Mouse (Mus musculus) gastrocnemius, adult 8-10 months (tissue): ENCODE results near the gene 1110008P14Rik. TPM values are rescaled to one million over a fixed set of nuclear protein-coding genes. Genes with fewer than 3 reads are reported as not detected.
A peak's percentile ranks its signal among the peaks of the same experiment; 100 is the strongest.
"Not testable (repeated sequence)": the region's sequence is repeated elsewhere in the genome, so short reads cannot be mapped to it uniquely, and the experiment has no call there.

Experiments used
- DNase-seq, 2 experiments: peaks; one replicate each; pipeline ENCODE4 v3.0.0; 2022; ENCODE audit warnings: low spot score in 2 of 2
- total RNA-seq, 4 experiments: library from RNA; stranded (reverse); gene quantifications; 2 replicates each; pipeline ENCODE4 v1.2.4; 2022

The 1110008P14Rik gene
- total RNA-seq, 4 experiments from 2014 or later: 40.1 to 46.1 (median 42.3) TPM

GRCm38 (mm10) chr2:32364121-32364520 lies 17.6 kb downstream of the 1110008P14Rik start:
- no peak for DNase-seq

DNA sequence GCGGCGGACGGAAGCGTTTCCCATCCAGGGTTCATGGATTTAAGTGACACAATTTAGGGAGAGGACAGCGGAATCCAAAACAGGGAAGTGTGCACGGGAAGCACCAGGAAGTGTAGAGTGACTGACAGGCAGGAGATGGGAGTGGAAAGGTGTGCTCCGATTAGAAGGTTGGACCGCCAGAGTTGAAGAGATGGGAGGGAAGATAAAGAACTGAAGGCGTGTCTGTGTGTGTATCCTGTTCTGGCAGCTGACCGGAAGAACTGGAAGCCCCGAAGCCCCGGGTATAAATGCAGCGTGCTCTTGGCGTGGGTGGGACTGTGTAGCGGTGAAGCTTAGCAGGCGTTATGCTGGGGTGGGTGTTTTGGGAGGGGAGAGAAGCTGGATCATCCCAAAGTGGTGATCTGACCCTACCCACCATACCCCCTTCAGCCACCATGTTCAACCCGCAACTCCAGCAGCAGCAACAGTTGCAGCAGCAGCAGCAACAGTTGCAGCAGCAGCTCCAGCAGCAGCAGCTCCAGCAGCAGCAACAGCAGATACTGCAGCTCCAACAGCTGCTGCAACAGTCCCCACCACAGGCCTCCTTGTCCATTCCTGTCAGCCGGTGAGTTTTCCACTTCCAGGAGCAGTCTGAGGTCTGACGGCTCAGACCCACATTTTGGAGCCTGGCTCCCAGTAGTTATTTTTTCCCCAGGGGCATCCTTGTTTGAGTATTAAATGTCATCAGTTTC lies 18.2 kb downstream of the 1110008P14Rik start:
- DNase-seq: no peak

- peak; percentile 87 to 91 for DNase-seq
Measured at GRCm38 (mm10) chr2:32362817-32363340, 18.9 kb downstream of the 1110008P14Rik start.

DNA sequence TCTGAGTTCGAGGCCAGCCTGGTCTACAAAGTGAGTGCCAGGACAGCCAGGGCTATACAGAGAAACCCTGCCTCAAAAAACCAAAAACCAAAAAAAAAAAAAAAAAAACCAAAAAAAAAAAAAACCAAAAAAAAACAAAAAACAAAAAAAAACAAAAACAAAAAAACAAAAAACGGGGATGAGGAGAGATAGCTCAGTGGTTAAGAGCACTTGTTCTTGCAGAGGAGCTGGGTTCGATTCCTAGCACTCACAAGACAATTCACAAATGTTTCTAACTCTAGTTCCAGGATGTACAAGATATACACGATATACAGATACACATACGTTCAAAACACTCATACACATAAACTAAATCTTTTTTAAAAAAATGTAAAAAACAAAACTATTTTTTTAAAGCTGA lies 19.5 kb downstream of the 1110008P14Rik start:
- DNase-seq: not testable (repeated sequence)

GRCm38 (mm10) chr2:32361437-32361836 lies 20.3 kb downstream of the 1110008P14Rik start:
- peak; percentile 69 to 73 for DNase-seq

GRCm38 (mm10) chr2:32360741-32361140 lies 21.0 kb downstream of the 1110008P14Rik start:
- peak; percentile 73 to 79 for DNase-seq

- DNase-seq: no peak
Measured at GRCm38 (mm10) chr2:32358381-32358780, 23.4 kb downstream of the 1110008P14Rik start.

DNA sequence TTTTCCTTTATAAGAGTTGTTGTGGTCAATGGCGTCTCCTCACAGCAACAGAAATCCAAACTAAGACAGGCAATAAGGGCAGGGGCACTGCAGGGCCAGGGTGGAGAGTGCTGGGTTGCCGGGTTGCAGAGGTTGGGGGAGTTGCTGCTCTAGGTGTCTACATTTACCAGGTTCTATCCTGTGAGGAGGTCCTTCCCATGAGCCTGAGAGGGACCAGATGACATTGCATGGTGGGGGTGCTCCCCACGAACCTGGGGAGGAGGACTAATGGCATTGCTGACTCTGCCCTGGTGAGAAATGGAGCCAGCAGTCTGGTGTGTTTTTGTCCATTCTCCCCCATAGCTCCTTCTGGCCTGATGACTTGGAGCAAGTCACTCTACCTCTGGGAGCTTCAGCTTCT lies 24.0 kb downstream of the 1110008P14Rik start:
- DNase-seq: no peak

DNA sequence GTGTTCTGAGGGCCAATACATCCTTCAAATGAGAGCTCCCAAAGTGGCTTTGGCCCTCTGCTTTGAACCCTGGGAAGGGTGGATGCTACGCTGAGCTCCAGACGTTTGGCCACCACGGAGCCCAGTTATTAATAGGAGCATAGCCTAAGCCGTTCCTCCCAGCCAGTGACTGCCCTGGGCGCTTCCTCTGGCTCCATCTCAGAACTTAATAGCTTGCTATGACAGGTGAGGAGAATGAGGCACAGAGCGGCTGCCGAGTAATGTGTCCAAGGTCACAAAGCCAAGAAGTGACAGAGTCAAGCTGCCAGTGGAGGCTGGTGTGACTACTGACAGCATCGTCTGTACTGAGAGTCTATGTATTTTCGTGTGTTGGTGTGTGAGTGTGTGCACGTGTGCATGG lies 25.5 kb downstream of the 1110008P14Rik start:
- peak; percentile 31 to 61 for DNase-seq

DNA sequence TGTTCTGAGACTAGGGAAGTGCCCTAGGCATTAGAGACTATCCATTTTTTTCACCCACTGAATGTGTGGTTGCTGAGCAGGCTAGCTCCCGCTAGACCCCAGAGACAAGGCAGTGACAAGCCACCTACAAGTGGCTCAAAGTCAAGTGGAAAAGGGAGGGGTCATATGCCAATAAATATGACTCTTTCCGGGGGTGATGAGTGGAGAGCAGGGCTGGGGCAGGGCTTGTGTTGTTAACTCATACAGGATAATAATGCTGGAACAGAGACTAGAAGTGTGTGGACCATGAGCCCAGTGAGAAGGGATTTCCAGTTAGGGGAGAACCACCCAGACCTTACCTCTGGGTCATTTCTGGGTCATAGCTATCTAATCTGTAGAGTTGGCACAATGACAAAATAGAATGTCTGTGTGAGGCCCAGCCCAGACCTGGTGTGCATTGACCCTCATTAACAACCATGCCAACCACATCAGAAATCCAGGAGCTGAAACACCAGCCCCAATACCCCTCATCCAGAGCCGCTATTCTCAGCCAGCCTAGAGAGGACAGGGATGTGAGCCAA lies 27.3 kb downstream of the 1110008P14Rik start:
- DNase-seq: no peak

- no peak for DNase-seq
Measured at GRCm38 (mm10) chr2:32353836-32354235, 27.9 kb downstream of the 1110008P14Rik start.

GRCm38 (mm10) chr2:32353007-32353542 lies 28.7 kb downstream of the 1110008P14Rik start, which contains the start of gene Dnm1:
Gene Dnm1 (minus strand): TSS chr2:32353338.
- peak; percentile 85 for DNase-seq

DNA sequence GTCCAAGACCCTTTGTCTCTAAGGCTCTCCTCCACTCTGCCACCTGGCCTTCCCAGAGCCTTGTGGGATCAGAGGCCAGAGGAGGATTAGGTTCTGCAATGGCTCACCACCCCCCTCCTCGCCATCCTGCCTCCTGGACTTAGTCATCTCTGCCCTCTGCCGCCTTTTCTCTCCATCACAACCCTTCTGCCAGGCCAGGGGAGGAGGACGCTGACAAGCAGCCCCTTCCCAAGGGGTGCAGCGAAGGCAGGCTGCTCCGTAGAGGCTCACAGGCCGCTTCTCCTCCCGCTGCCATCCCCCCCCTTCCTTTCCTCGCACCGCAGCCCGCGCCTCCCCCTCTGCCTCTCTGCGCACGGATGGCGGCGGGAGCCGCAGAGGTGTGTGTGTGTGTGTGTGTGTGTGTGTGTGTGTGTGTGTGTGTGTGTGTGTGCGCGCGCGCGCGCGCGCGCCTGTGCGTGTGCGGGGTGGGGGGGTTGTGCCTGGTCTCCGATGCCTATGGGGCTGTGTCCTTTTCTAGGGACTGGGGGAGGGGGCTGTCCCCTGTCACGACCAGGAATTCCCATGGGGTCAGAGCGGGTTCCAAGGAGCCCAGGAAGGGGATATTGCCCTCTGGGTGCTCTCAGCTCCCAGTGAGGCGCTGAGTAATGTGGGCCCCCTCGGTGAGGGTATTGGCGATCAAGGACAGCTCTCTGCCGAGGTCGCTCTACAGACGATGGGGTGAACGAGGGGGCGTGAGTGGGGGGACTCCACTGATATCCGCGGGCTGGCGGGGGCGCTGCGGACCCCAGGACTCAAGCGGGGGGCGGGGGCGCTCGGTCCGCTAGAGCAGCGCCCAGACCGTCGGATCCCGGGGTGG lies 29.4 kb downstream of the 1110008P14Rik start, which contains the start of gene Ciz1:
Gene Ciz1, plus strand, starts transcription at position 177 of the 856 bp plus-strand sequence.
- DNase-seq: no peak

DNA sequence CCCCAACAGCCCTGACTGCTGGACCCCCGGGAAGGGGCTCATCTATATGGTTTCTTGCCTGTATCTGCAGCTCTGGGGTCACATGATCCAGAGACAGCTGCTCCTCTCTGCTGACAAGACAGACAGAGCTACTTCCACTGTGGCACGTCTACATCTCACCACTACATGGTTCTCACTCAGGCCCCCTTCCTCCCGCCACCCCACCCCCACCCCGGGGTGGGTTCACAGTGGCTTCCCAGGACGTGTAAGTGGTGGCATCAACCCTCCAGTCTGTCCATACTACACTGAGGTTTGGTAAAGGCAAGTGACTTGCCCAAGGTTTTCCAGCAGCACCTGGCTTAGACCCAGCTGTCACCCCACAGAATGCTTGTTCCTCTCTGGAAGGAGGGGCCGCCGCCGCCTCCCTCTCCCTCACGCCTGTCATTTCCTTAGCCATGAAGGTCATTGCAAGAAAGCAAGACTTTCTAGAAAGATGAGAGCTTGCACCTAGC lies 30.2 kb downstream of the 1110008P14Rik start:
- no peak for DNase-seq

DNA sequence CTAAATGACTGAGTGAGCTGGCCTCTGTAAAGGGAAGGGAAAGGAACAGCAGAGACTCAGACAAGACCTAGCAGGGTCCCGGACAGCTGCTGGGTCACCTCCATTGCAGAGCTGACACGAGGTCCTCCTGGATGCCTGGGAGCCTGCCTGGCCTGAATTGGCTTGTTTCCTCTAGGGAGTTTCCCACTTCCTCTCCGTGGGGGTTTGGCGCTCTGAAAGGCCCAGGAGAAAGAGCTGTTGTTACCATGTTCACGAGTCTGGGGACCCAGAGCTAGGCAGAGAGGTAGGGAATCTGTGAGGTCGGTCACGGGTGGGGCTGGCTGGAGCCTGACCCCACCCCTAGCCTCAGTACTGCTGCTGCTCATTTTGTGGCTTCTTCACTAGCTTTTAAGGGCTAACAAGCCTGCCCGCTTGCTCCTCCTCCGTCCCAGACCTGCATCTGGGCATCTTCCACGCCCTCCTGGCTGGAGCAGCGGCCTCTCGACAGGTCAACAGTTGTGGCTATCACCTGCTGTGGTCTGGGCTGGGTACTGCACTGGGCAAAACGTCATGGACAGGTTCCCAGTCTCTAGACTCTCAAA lies 31.2 kb downstream of the 1110008P14Rik start:
- no peak for DNase-seq

GRCm38 (mm10) chr2:32349625-32350255 lies 32.0 kb downstream of the 1110008P14Rik start:
- no peak for DNase-seq

GRCm38 (mm10) chr2:32348311-32348710 lies 33.4 kb downstream of the 1110008P14Rik start:
- DNase-seq: no peak

DNA sequence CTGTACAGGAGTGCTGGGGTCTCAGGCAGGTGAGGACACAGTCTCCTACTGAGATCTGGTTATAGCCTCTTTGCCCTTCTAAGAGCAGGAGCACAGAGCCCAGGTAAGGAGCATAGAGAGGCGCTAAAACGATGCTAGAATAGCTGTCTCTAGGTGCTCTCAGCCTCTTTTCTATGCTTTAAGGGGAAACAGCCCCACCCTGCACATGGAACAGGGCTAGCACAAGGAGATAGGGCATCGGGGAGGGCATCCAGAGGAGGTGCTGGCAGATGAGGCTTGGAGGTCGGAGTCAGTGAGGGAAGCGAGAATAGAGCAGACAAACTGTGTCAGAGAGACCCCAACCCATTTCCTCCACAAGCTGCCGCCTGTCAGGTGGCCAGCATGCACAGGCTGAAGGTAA lies 34.7 kb downstream of the 1110008P14Rik start:
- DNase-seq: no peak

DNA sequence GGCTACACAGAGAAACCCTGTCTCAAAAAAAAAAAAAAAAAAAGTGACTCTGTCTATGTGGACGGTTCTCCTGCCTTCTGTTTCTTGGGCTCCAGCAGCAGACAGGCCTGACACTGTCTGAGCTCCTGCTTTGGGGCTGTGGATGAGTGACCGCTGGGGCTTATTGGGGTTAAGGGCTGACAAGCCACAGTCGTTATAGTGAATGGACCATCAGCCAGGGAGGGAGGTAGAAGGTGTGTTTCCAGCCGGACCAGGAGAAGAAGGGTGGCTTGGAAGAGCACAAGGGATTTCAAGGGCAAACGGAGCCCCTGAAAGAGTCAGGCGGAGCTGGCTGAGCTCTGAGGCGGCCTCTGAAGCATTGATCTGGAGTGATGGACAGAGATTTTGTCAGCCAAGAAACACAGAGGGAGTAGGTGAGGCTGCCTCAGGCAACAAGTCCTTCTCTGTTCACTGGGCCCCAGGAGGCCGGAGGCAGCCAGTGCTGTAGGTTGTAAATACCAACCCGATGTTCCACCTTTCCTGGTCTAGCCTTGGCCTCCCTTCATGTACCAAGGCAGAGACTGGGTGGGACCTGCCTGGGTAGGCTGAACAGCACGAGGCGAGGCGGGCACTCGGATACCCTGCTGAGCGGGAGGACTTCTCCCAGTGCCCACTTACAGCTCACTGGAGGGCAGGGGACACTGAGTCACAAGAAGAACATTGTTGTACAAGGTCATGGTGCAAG lies 37.0 kb downstream of the 1110008P14Rik start:
- DNase-seq: no peak

DNA sequence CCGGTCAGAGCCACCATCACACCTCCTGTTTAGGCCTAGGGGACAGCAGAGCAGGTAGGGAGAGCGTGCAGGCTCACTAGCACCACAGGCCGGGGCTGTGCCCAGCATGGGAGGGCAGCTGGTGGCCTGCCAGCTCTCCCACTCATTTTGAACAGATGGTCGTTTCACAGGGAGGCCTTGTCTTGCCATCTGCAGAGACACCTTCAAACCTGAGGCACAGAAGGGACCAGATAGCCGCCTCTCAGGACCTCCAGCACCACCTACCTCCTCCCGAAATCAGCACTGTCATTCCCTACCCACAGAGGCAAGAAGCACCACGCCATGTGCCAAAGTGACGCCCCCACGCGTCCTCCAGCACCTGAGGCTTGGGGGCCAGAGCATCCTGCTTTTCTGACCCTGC lies 37.7 kb downstream of the 1110008P14Rik start:
- DNase-seq: no peak
